Mouse (Mus musculus) liver, embryonic 18 days (tissue): ENCODE data around the gene Spata3. TPM values are rescaled to one million over a fixed set of nuclear protein-coding genes. Genes with fewer than 3 reads are reported as not detected.

Experiments
- polyA plus RNA-seq: library from polyadenylated mRNA; depleted of rRNA; stranded (reverse); fragments of >200 nt; gene quantifications from 2 replicates; pipeline ENCODE4 v1.2.3, GENCODE M21; 2012; rRNA removed

Spata3 gene
- polyA plus RNA-seq: 0.08 and 0.19 TPM in 2 replicates

DNA sequence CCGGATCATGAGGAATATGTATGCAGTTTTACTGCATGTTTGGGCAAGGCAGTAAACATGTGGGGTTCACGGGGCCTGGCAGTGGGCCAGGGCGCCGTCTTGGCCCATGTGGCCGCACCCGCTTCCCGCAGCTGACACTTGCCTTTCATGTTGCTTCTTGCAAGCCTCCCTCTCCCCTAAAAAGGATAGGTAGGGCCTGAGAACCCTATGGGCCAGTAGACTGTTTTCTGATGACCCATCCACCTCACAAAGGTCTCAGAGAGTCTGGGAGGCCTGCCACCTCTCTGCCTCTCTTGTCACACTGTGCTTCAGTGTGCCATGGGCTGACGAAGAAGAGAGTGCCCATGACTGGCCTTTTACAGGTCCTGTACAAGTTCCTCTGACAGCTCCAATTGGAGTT, at the start of gene Spata3:
Spata3 (plus strand) TSS at position 301 of the 400 bp plus-strand sequence.

DNA sequence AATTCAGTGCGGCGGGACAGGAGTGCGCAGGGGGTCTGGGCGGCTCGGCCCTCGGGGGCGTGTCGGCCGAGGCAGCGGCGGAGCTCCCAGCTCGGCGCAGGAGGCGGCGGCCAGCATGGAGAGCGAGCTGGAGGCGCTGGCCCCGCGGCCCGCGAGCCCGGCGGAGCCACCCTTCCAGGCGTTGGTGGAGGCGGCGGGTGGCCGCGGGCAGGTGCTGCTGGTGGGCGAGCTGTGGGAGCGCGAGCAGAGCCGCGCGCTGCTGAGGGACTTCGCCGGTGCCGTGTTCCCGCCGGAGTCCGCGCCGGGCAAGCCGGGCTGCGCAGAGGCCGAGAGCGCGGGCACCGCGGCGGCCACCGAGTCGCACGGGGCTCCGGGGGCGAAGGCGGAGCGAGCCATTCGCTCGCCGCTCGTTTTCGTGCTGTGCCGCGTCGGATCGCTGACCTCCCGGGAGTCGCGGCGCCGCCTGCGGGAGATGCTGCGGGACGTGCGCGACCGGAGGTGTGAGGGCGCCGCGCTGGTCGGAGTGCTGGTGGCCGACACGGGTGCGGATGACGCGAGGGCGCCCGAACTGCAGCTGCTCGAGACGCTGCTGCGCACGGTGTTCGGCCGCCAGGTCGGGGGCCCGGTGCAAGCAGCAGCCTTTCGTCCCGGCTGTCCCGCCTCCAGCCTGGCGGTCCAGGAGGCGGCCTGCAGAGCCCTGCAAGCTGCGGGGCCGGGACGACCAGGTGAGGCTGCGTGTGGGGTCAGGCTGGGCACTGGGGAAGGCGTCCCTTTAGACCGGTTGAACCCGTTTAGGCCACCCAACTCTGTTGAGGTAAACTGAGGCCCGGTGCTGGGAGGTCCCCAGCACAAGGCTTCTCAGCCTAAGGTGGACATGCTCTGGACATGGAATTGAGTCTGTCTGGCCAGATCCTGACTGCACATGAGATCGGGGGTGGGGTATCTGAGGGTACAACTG, 29.5 kb downstream of the Spata3 start, which contains the start of gene 2810459M11Rik:
2810459M11Rik (plus strand) TSS at position 16 of the 958 bp plus-strand sequence.

DNA sequence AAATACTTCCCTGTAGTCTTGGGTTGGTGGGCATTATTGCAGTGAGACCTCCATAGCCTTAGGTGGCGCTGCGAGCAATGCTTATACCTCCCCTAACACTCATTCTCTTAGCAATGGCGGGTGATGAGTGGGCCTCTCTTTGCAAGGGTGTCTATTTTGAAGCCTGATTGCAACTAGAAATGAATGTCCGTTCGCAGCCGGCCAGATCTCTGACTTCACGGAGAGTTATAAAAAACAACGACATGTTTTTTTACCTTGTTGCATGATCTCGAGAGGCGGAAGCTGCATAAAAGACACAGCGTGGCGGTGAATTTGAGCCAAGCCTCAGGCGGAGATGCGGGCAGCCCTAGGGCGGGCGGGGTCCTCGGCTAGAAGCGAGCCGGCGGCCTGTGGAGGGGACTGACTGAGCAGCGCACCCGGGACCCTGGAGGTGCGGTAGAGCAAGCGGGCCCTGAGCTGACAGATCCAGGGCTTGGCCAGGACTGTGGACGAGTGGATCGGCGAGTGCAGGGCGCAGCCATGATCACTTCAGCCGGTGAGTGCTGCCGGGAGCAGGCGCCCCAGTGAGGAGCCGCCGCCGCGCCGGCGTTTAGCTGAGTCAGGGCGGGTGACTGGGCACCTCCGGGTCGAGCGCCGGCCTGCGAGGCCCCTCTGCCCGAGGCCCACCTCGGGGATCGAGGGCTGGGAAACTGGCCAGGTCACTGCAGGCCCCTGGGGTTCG, 47.8 kb downstream of the Spata3 start, which contains the start of gene Psmd1:
Psmd1 (plus strand) TSS at position 117 of the 721 bp plus-strand sequence.

Other genes with a start within 250 kb of the Spata3 start
- gene A630001G21Rik, start 238.2 kb upstream of the Spata3 start, polyA plus RNA-seq: 4.1 and 4.4 TPM in 2 replicates
- 22.1 and 24.7 TPM in 2 replicates for gene Cab39, start 223.4 kb upstream of the Spata3 start, polyA plus RNA-seq
- 50.6 and 52.4 TPM in 2 replicates for gene Itm2c, start 122.5 kb upstream of the Spata3 start, polyA plus RNA-seq
- 0.14 and 0.16 TPM in 2 replicates for gene 4933407L21Rik, start 88.3 kb upstream of the Spata3 start, polyA plus RNA-seq
- gene Gpr55, start 55.8 kb upstream of the Spata3 start, polyA plus RNA-seq: 0.12 and 0.13 TPM in 2 replicates
- 18.0 and 18.1 TPM in 2 replicates for gene 2810459M11Rik, start 29.0 kb downstream of the Spata3 start, polyA plus RNA-seq
- 32.3 and 36.9 TPM in 2 replicates for gene Psmd1, start 47.6 kb downstream of the Spata3 start, polyA plus RNA-seq
- 0.02 TPM in 1 of 2 replicates, not detected in the other for gene Htr2b, start 95.2 kb downstream of the Spata3 start, polyA plus RNA-seq
- 0.22 TPM in 1 of 2 replicates, not detected in the other for gene Gm21972, start 116.8 kb downstream of the Spata3 start, polyA plus RNA-seq
- gene Armc9, start 138.0 kb downstream of the Spata3 start, polyA plus RNA-seq: 3.9 and 4.5 TPM in 2 replicates